Mouse (Mus musculus): ENCODE results near the gene Ttc23. TPM values are rescaled to one million over a fixed set of nuclear protein-coding genes. Genes with fewer than 3 reads are reported as not detected.

Ttc23 gene
- polyA plus RNA-seq, 1 experiment from 2014 or later: 0.52 TPM

DNA sequence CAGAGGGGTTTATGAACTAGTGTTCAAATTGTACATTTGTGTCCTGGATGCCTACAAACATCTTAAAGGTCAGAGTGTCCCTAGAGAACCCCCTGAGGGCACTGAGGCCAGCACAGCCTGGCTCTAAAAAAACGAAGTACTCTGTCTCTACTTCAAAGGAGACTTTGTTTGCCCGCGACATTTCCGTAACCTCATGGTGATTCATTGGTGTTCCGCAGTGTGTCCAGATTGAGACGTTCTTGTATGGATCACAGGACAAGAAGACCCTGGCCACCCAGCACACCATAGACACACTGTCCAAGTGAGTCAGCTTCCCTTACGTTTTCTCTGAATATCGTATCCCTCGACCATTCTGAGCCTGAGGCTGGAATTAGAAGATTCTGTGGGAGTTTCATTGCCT, 77.8 kb downstream of the Ttc23 start:
- Histone ChIP-seq H3K79me2 (ENCODE audit: inconsistent target) (no peaks in the 10 kb centered on the region), H3K36me3 (ENCODE audit: inconsistent target) (no peaks in the 10 kb centered on the region), H3K27ac (no peak overlapping the region), H3K4me3 (ENCODE audit: inconsistent target) (no peak overlapping the region)
- WGBS (ENCODE audit: missing documents): 98% methylated on average over 9 of the region's 9 CpGs

DNA sequence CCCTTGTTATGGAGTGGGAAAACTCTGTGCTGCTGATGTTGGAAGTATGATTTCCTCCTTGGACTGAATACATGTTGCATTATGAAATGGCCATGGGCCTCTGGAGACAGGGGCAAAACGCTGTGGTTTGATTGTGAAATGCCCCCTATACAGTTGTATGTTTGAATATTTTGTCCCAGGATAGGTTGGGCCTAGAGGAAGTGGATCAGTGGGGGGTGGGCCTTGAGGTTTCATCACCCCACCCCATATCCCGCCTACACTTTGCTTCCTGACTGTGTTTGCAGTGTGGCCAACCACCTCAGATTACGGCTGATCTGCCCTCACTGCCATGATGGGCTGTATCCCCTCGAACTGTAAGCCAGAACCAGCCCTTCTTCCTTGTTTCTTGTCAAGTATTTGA, 81.0 kb downstream of the Ttc23 start:
- Histone ChIP-seq H3K79me2 (ENCODE audit: inconsistent target) (no peaks in the 10 kb centered on the region), H3K27ac (no peak overlapping the region), H3K4me3 (ENCODE audit: inconsistent target) (no peak overlapping the region), H3K36me3 (ENCODE audit: inconsistent target) (no peaks in the 10 kb centered on the region)
- WGBS (ENCODE audit: missing documents): 64% methylated on average over 4 of the region's 4 CpGs

DNA sequence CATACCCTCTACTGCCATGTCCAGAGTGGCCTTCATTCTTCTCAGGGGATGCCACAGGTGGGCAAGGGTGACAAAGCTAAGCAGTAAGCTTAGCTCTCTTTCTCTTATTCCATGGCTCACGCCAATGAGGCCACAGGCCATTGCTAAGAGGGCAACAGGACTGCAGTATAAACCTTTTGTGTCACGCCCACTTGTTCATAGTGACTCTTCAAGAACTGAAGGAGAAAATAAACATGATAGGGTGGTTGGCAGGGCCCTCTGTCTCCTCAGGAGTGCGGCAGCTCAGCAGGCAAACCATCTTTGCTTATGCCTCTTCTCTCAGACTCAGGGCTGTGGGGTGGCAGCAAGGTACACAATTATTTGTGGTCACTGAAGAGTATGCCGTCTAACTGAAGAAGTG, 81.6 kb downstream of the Ttc23 start:
- H3K79me2 ChIP-seq (ENCODE audit: inconsistent target): no peaks in the 10 kb centered on the region
- H3K36me3 ChIP-seq (ENCODE audit: inconsistent target): no peaks in the 10 kb centered on the region
- no peak overlapping the region for H3K4me3 ChIP-seq (ENCODE audit: inconsistent target)
- 94% methylated on average over 4 of the region's 4 CpGs for WGBS (ENCODE audit: missing documents)
- no peak overlapping the region for H3K27ac ChIP-seq

- no peak overlapping the region for H3K27ac ChIP-seq
Observed at GRCm38 (mm10) chr7:67730431-67731110, 83.4 kb downstream of the Ttc23 start.

GRCm38 (mm10) chr7:67732276-67732675, 85.1 kb downstream of the Ttc23 start:
- WGBS (ENCODE audit: missing documents): 83% methylated on average over 4 of the region's 4 CpGs
- H3K36me3 ChIP-seq (ENCODE audit: inconsistent target): no peaks in the 10 kb centered on the region
- H3K4me3 ChIP-seq (ENCODE audit: inconsistent target): no peak overlapping the region
- no peak overlapping the region for H3K27ac ChIP-seq
- H3K79me2 ChIP-seq (ENCODE audit: inconsistent target): no peaks in the 10 kb centered on the region

More at GRCm38 (mm10) chr7:67730431-67731110, 83.4 kb downstream of the Ttc23 start:
- WGBS (ENCODE audit: missing documents): 69% methylated on average over 5 of the region's 5 CpGs
- Histone ChIP-seq H3K79me2 (ENCODE audit: inconsistent target) (no peaks in the 10 kb centered on the region), H3K4me3 (ENCODE audit: inconsistent target) (no peak overlapping the region), H3K36me3 (ENCODE audit: inconsistent target) (no peaks in the 10 kb centered on the region)

- H3K79me2 ChIP-seq (ENCODE audit: inconsistent target): no peaks in the 10 kb centered on the region
- H3K27ac ChIP-seq: no peak overlapping the region
- WGBS (ENCODE audit: missing documents): 96% methylated on average over 3 of the region's 4 CpGs
- no peaks in the 10 kb centered on the region for H3K36me3 ChIP-seq (ENCODE audit: inconsistent target)
- no peak overlapping the region for H3K4me3 ChIP-seq (ENCODE audit: inconsistent target)
Observed at GRCm38 (mm10) chr7:67740382-67740781, 93.2 kb downstream of the Ttc23 start.

DNA sequence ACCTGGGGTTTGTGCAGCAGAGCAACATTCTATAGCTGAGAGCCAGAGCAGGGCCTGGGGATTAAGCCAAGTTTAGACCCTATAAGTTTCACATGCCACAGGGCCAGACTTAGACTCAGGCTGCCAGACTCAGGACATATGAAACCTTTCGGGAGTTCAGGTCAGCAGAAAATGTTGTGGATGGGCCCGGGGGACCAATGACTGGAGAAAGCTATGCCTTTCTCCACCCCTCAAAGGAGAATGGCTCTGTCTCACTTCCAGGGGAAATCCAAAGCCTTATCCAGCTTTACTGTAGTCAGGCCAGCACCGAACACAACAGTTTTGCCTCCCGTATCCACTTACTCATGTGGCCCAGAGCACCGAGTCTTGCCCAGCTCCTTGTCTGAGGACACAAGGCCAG, 93.6 kb downstream of the Ttc23 start:
- H3K79me2 ChIP-seq (ENCODE audit: inconsistent target): no peaks in the 10 kb centered on the region
- no peak overlapping the region for H3K27ac ChIP-seq
- H3K4me3 ChIP-seq (ENCODE audit: inconsistent target): no peak overlapping the region
- 96% methylated on average over 5 of the region's 5 CpGs for WGBS (ENCODE audit: missing documents)
- H3K36me3 ChIP-seq (ENCODE audit: inconsistent target): no peaks in the 10 kb centered on the region

- 87% methylated on average over 7 of the region's 7 CpGs for whole genome bisulfite sequencing (ENCODE audit: missing documents)
- no peaks in the 10 kb centered on the region for H3K36me3 ChIP-seq (ENCODE audit: inconsistent target)
- H3K79me2 ChIP-seq (ENCODE audit: inconsistent target): no peaks in the 10 kb centered on the region
- H3K4me3 ChIP-seq (ENCODE audit: inconsistent target): no peak overlapping the region
- no peak overlapping the region for H3K27ac ChIP-seq
Observed at GRCm38 (mm10) chr7:67741706-67742105, 94.5 kb downstream of the Ttc23 start.

GRCm38 (mm10) chr7:67747731-67748305, 100.6 kb downstream of the Ttc23 start:
- no peaks in the 10 kb centered on the region for H3K79me2 ChIP-seq (ENCODE audit: inconsistent target)
- WGBS (ENCODE audit: missing documents): 54% methylated on average over 4 of the region's 4 CpGs
- H3K4me3 ChIP-seq (ENCODE audit: inconsistent target): no peak overlapping the region
- no peaks in the 10 kb centered on the region for H3K36me3 ChIP-seq (ENCODE audit: inconsistent target)
- H3K27ac ChIP-seq: no peak overlapping the region

DNA sequence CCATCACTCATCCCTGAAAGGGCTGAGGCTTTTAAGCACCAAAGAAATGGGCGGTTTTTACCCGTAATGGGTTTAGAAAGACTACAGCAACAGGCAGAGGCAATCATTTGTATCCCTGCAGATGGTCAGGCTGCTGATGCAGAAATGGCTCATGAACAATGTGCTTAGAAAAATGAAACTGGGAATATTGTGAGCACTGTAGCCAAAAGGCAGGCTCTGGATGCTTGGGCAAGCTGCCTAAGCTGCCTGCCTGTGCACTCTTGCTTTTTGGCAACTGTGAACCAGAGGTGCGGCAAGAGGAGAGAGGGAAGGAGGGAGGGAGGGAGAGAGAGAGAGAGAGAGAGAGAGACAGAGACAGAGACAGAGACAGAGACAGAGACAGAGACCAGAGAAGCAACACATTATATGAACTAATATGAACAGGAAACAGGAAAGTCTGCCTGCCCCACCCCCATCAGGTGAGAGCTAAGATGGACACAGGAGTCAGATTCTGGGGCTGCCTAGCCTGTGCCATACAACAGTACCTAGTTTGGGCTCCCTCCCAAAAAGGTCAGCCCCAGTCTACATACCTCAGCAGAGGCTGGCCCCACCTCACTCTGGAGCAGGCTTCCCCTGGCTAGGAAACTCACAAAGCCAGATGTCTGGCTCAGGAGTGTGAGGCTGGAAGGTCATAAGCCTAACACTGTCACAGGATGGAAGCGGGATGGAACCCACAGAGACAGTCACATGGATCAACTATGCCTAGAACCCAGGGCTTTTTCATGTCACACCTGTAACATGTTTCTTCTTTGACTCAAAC, 102.4 kb downstream of the Ttc23 start:
- H3K4me3 ChIP-seq (ENCODE audit: inconsistent target): no peak overlapping the region
- no peaks in the 10 kb centered on the region for H3K79me2 ChIP-seq (ENCODE audit: inconsistent target)
- H3K27ac ChIP-seq: no peak overlapping the region
- 95% methylated on average over 4 of the region's 4 CpGs for WGBS (ENCODE audit: missing documents)
- H3K36me3 ChIP-seq (ENCODE audit: inconsistent target): no peaks in the 10 kb centered on the region

DNA sequence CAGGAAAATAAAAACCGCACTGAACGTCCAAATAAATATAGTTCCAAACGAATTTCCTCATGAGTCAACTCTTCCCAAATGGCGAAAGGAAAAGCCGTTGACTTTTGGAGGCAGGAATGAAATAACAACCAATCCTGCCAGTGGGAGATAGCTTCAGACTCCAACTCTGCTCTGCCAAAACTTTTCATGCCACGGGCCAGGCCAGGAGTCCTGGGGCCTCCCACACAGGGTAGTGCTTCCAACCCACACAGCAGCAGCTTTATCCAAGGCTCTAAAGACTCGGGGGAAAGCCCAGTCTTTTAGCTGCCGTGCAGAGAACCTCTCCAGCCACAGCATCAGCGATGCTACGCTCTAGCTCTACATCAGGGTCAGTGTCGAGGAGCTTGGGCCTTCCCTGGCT, 107.4 kb downstream of the Ttc23 start:
- 87% methylated on average over 11 of the region's 11 CpGs for WGBS (ENCODE audit: missing documents)
- H3K27ac ChIP-seq: no peak overlapping the region
- no peaks in the 10 kb centered on the region for H3K36me3 ChIP-seq (ENCODE audit: inconsistent target)
- H3K79me2 ChIP-seq (ENCODE audit: inconsistent target): no peaks in the 10 kb centered on the region
- H3K4me3 ChIP-seq (ENCODE audit: inconsistent target): no peak overlapping the region

DNA sequence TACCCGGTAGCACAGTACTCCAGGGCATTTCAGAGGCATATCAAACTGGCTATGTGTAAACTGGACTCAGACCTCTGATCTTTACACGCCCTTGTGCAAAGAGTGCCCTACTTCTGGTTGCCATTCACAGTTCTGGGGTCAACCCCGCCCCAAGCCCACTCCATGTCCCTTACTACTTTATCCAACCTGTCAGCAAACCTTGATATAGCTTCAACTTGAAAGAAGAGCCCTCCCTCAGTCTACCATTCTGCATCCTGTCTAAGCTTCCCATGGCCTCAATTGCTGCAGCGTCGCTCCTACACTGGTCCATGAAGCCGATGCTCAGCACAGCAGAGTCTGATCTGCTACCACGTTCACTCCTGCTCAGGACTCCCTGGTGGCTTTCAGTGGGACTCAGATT, 108.2 kb downstream of the Ttc23 start:
- H3K27ac ChIP-seq: no peak overlapping the region
- H3K36me3 ChIP-seq (ENCODE audit: inconsistent target): no peaks in the 10 kb centered on the region
- no peaks in the 10 kb centered on the region for H3K79me2 ChIP-seq (ENCODE audit: inconsistent target)
- H3K4me3 ChIP-seq (ENCODE audit: inconsistent target): no peak overlapping the region
- WGBS (ENCODE audit: missing documents): 91% methylated on average over 7 of the region's 7 CpGs

GRCm38 (mm10) chr7:67756636-67757035, 109.4 kb downstream of the Ttc23 start:
- Histone ChIP-seq H3K79me2 (ENCODE audit: inconsistent target) (no peaks in the 10 kb centered on the region), H3K4me3 (ENCODE audit: inconsistent target) (no peak overlapping the region), H3K36me3 (ENCODE audit: inconsistent target) (no peaks in the 10 kb centered on the region), H3K27ac (no peak overlapping the region)
- 86% methylated on average over 5 of the region's 5 CpGs for WGBS (ENCODE audit: missing documents)

- no peak overlapping the region for H3K27ac ChIP-seq
- H3K79me2 ChIP-seq (ENCODE audit: inconsistent target): no peaks in the 10 kb centered on the region
- no peaks in the 10 kb centered on the region for H3K36me3 ChIP-seq (ENCODE audit: inconsistent target)
- 9% methylated on average over 19 of the region's 19 CpGs for WGBS (ENCODE audit: missing documents)
- no peak overlapping the region for H3K4me3 ChIP-seq (ENCODE audit: inconsistent target)
Observed at GRCm38 (mm10) chr7:67758506-67758857, 111.3 kb downstream of the Ttc23 start.

Measured in macrophage (primary cell).